Mouse (Mus musculus): ENCODE results near the gene Plod2.

Gene Plod2

GRCm38 (mm10) chr9:92601551-92601950, 59.5 kb downstream of the Plod2 start:
- DNase-seq (ENCODE audit: low read depth) = no peak

GRCm38 (mm10) chr9:92603541-92603940, 61.5 kb downstream of the Plod2 start:
- DNase-seq (ENCODE audit: low read depth) = no peak

GRCm38 (mm10) chr9:92610628-92611267, 68.7 kb downstream of the Plod2 start:
- DNase-seq (ENCODE audit: low read depth) = peak; percentile 39

- peak; percentile 17 for DNase-seq (ENCODE audit: low read depth)
Measured at GRCm38 (mm10) chr9:92612641-92613040, 70.6 kb downstream of the Plod2 start.

GRCm38 (mm10) chr9:92613206-92613605, 71.2 kb downstream of the Plod2 start:
- peak; percentile 90 for DNase-seq (ENCODE audit: low read depth)

GRCm38 (mm10) chr9:92616418-92616817, 74.4 kb downstream of the Plod2 start:
- DNase-seq (ENCODE audit: low read depth) = no peak

- peak; percentile 46 for DNase-seq (ENCODE audit: low read depth)
Measured at GRCm38 (mm10) chr9:92617376-92617775, 75.4 kb downstream of the Plod2 start.

- DNase-seq (ENCODE audit: low read depth) = no peak
Measured at GRCm38 (mm10) chr9:92620088-92620487, 78.1 kb downstream of the Plod2 start.

GRCm38 (mm10) chr9:92621246-92621645, 79.2 kb downstream of the Plod2 start:
- no peak for DNase-seq (ENCODE audit: low read depth)

- peak; percentile 58 for DNase-seq (ENCODE audit: low read depth)
Measured at GRCm38 (mm10) chr9:92621878-92622282, 79.9 kb downstream of the Plod2 start.

- no peak for DNase-seq (ENCODE audit: low read depth)
Measured at GRCm38 (mm10) chr9:92634792-92635191, 92.8 kb downstream of the Plod2 start.

GRCm38 (mm10) chr9:92639200-92639897, 97.3 kb downstream of the Plod2 start:
- no peak for DNase-seq (ENCODE audit: low read depth)

- DNase-seq (ENCODE audit: low read depth) = no peak
Measured at GRCm38 (mm10) chr9:92641717-92642116, 99.7 kb downstream of the Plod2 start.
